Mouse (Mus musculus) myocyte (in vitro differentiated cells): Measurements from ENCODE around the gene Dmbx1. TPM values are rescaled to one million over a fixed set of nuclear protein-coding genes. Genes with fewer than 3 reads are reported as not detected.

Experiments
- H3K27me3 ChIP-seq: one replicate; pipeline ENCODE4 v1.6.1; 2011; ENCODE audit not compliant: control insufficient read depth, insufficient read depth, insufficient read length
- H3K36me3 ChIP-seq: one replicate; pipeline ENCODE4 v1.6.1; 2011; ENCODE audit not compliant: control insufficient read depth, insufficient read depth
- H3K4me2 ChIP-seq: one replicate; pipeline ENCODE4 v1.6.1; 2011; ENCODE audit warnings: low read depth, control low read depth
- H3K4me3 ChIP-seq: one replicate; pipeline ENCODE4 v1.5.1; 2011; ENCODE audit warnings: mild to moderate bottlenecking, control low read depth, moderate library complexity
- H3K79me2 ChIP-seq: one replicate; pipeline ENCODE4 v1.6.1; 2011; ENCODE audit not compliant: control insufficient read depth, insufficient read depth
- H3ac ChIP-seq: one replicate; pipeline ENCODE4 v1.6.1; 2011; ENCODE audit not compliant: control insufficient read depth, insufficient read length
- CEBPB ChIP-seq: IDR thresholded peaks from 2 replicates; pipeline ENCODE4 v1.6.1; 2011; ENCODE audit warnings: mild to moderate bottlenecking, moderate library complexity; ENCODE audit not compliant: poor library complexity, insufficient read depth, severe bottlenecking
- E2F4 ChIP-seq: IDR thresholded peaks from one replicate; pipeline ENCODE4 v1.6.1; 2011; ENCODE audit warnings: mild to moderate bottlenecking, control low read depth, moderate library complexity; ENCODE audit not compliant: insufficient read depth
- MAX ChIP-seq: IDR thresholded peaks from one replicate; pipeline ENCODE4 v1.6.1; 2011; ENCODE audit warnings: low read depth, mild to moderate bottlenecking, control low read depth
- MYOD1 ChIP-seq, 3 experiments: IDR thresholded peaks; one replicate each; pipeline ENCODE4 v1.6.1; 2011; ENCODE audit warnings: control low read depth in 2 of 3, low read depth in 2 of 3, mild to moderate bottlenecking in 2 of 3, moderate library complexity in 1 of 3; ENCODE audit not compliant: insufficient read length in 2 of 3, control insufficient read depth in 1 of 3
- MYOG ChIP-seq, 3 experiments: IDR thresholded peaks; one replicate each; pipeline ENCODE4 v1.6.1; 2011; ENCODE audit warnings: control low read depth in 2 of 3, low read depth in 2 of 3, mild to moderate bottlenecking in 2 of 3; ENCODE audit not compliant: insufficient read length in 2 of 3, control insufficient read depth in 1 of 3, insufficient read depth in 1 of 3
- POLR2A ChIP-seq: IDR thresholded peaks from one replicate; pipeline ENCODE4 v1.6.1; 2011; ENCODE audit warnings: low read depth, mild to moderate bottlenecking, control low read depth, moderate library complexity; ENCODE audit not compliant: insufficient read length
- POLR2AphosphoS2 ChIP-seq: IDR thresholded peaks from one replicate; pipeline ENCODE4 v1.6.1; 2011; ENCODE audit warnings: low read depth, control low read depth; ENCODE audit not compliant: insufficient read length
- REST ChIP-seq: IDR thresholded peaks from one replicate; pipeline ENCODE4 v1.6.1; 2011; ENCODE audit warnings: mild to moderate bottlenecking, control low read depth, moderate library complexity; ENCODE audit not compliant: insufficient read depth, insufficient read length
- SRF ChIP-seq: IDR thresholded peaks from one replicate; pipeline ENCODE4 v1.6.1; 2011; ENCODE audit warnings: low read depth; ENCODE audit not compliant: control insufficient read depth, insufficient read length
- TCF12 ChIP-seq: IDR thresholded peaks from one replicate; pipeline ENCODE4 v1.6.1; 2011; ENCODE audit warnings: mild to moderate bottlenecking, control low read depth; ENCODE audit not compliant: poor library complexity, insufficient read depth, severe bottlenecking
- TCF3 ChIP-seq: IDR thresholded peaks from one replicate; pipeline ENCODE4 v1.6.1; 2011; ENCODE audit warnings: low read depth, control low read depth; ENCODE audit not compliant: insufficient read length
- USF1 ChIP-seq: IDR thresholded peaks from one replicate; pipeline ENCODE4 v1.6.1; 2011; ENCODE audit warnings: low read depth, mild to moderate bottlenecking, control low read depth, moderate library complexity
- polyA plus RNA-seq: library from polyadenylated mRNA; unstranded; fragments of >200 nt; fragmentation: generic; extraction: Trizol; gene quantifications from one replicate; pipeline ENCODE4 v1.2.1, GENCODE M21; 2012; ENCODE audit warnings: missing spikeins

Gene Dmbx1
- polyA plus RNA-seq, 1 experiment, result 0.01 TPM

- H3K79me2 ChIP-seq, result no peaks in the 10 kb centered on the region
- no peak overlapping the region for H3K4me3 ChIP-seq
- no peak overlapping the region for H3ac ChIP-seq
- H3K27me3 ChIP-seq, result peaks cover 14% of the 10 kb centered on the region
- no peak overlapping the region for H3K4me2 ChIP-seq
- no peaks in the 10 kb centered on the region for H3K36me3 ChIP-seq
- TF ChIP-seq REST (no peak), E2F4 (no peak), TCF3 (no peak), POLR2AphosphoS2 (no peak), TCF12 (no peak), MYOG (IDR thresholded peaks at IDR 0.05; ENCODE audit: control insufficient read depth in 1 of 3, insufficient read depth in 1 of 3, insufficient read length in 2 of 3, low read depth in 2 of 3) (no peak), MAX (no peak), USF1 (no peak), SRF (no peak), POLR2A (no peak), MYOD1 (IDR thresholded peaks at IDR 0.05; ENCODE audit: control insufficient read depth in 1 of 3, insufficient read length in 2 of 3, low read depth in 2 of 3) (no peak), CEBPB (no peak)
Measured at GRCm38 (mm10) chr4:115906791-115907190, 32.9 kb downstream of the Dmbx1 start.

DNA sequence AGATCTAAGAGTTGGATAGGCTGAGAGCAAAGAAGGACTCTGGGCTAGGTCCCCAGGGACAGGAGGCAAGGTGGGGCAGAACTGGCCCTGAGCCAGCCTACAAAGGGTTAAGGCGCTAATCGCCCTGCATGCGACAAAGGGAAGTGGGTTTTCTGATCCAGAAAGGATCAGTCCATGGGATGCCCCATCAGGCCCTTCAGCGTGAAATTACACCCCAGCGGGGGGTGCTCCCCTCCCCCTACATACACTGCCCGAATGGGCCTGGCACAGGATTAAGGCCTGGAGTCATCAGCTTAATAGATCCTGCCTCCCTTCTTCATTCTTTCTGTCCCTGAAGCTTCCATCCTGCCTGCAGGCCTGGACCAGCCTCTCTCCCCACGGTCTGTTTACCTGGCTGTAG is 34.0 kb downstream of the Dmbx1 start:
- H3K27me3 ChIP-seq, result peaks cover 23% of the 10 kb centered on the region
- no peaks in the 10 kb centered on the region for H3K79me2 ChIP-seq
- H3ac ChIP-seq, result no peak overlapping the region
- no peak overlapping the region for H3K4me2 ChIP-seq
- no peak overlapping the region for H3K4me3 ChIP-seq
- TF ChIP-seq MYOD1 (IDR thresholded peaks at IDR 0.05; ENCODE audit: control insufficient read depth in 1 of 3, insufficient read length in 2 of 3, low read depth in 2 of 3), result no peak
- TF ChIP-seq USF1, result no peak
- TF ChIP-seq CEBPB, result no peak
- TF ChIP-seq E2F4, result no peak
- no peak for TF ChIP-seq POLR2AphosphoS2
- no peak for TF ChIP-seq POLR2A
- no peak for TF ChIP-seq REST
- TF ChIP-seq SRF, result no peak
- no peak for TF ChIP-seq TCF3
- TF ChIP-seq MYOG (IDR thresholded peaks at IDR 0.05; ENCODE audit: control insufficient read depth in 1 of 3, insufficient read depth in 1 of 3, insufficient read length in 2 of 3, low read depth in 2 of 3), result no peak
- H3K36me3 ChIP-seq, result no peaks in the 10 kb centered on the region

DNA sequence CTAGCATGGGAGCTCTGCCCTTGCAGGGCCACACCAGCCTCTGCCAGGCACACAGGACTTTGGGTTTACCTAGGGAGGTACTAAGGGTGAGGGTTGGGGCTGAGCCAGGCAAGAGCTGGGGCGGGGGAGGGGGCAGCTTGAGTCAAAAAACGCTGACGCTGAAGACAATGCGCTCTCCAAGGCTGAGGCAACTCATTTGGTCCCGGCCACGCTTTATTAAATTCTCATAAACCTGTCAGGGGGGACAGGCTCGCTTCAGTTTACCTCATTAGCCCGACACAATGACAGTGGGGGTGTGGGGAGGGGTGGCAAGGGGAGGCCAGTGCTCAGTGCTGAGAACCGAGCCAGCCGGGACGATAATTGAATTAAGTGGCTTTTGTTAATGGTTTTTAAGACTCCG is 35.4 kb downstream of the Dmbx1 start:
- no peak overlapping the region for H3K4me3 ChIP-seq
- no peaks in the 10 kb centered on the region for H3K79me2 ChIP-seq
- no peak overlapping the region for H3ac ChIP-seq
- H3K4me2 ChIP-seq, result no peak overlapping the region
- peaks cover 36% of the 10 kb centered on the region for H3K27me3 ChIP-seq
- H3K36me3 ChIP-seq, result no peaks in the 10 kb centered on the region
- TF ChIP-seq REST (no peak), POLR2A (no peak), TCF12 (no peak), E2F4 (no peak), MYOD1 (IDR thresholded peaks at IDR 0.05; ENCODE audit: control insufficient read depth in 1 of 3, insufficient read length in 2 of 3, low read depth in 2 of 3) (no peak), MAX (no peak), POLR2AphosphoS2 (no peak), MYOG (IDR thresholded peaks at IDR 0.05; ENCODE audit: control insufficient read depth in 1 of 3, insufficient read depth in 1 of 3, insufficient read length in 2 of 3, low read depth in 2 of 3) (no peak), SRF (no peak), USF1 (no peak), TCF3 (no peak), CEBPB (no peak)

GRCm38 (mm10) chr4:115902816-115903215 is 36.9 kb downstream of the Dmbx1 start:
- no peak for TF ChIP-seq SRF
- TF ChIP-seq POLR2AphosphoS2, result no peak
- TF ChIP-seq TCF3, result no peak
- no peak for TF ChIP-seq E2F4
- TF ChIP-seq MYOG (IDR thresholded peaks at IDR 0.05; ENCODE audit: control insufficient read depth in 1 of 3, insufficient read depth in 1 of 3, insufficient read length in 2 of 3, low read depth in 2 of 3), result no peak
- TF ChIP-seq MYOD1 (IDR thresholded peaks at IDR 0.05; ENCODE audit: control insufficient read depth in 1 of 3, insufficient read length in 2 of 3, low read depth in 2 of 3), result no peak
- no peak for TF ChIP-seq TCF12
- H3K79me2 ChIP-seq, result no peaks in the 10 kb centered on the region
- no peak overlapping the region for H3K4me3 ChIP-seq
- H3K27me3 ChIP-seq, result peaks cover 52% of the 10 kb centered on the region
- H3ac ChIP-seq, result no peak overlapping the region
- no peak overlapping the region for H3K4me2 ChIP-seq
- no peaks in the 10 kb centered on the region for H3K36me3 ChIP-seq
